Mouse (Mus musculus) cortical plate, adult 2 months (tissue): ENCODE measurements at regions not wholly inside any gene's neighbourhood (a gene's known extent, or its start where the extent isn't known, plus 50 kb on each side); places are given as distances from the start of the nearest gene placed in this dataset.

Source experiments
- CTCF ChIP-seq: fragments of 200-500 bp; IDR thresholded peaks from 2 replicates; pipeline ENCODE4 v1.5.1; 2011; ENCODE audit warnings: mild to moderate bottlenecking, control low read depth, low read length; ENCODE audit not compliant: insufficient read depth; ENCODE audit errors: extremely low read depth
- POLR2A ChIP-seq: fragments of 200-500 bp; IDR thresholded peaks from 2 replicates; pipeline ENCODE4 v1.6.1; 2011; ENCODE audit warnings: mild to moderate bottlenecking, low read length, control low read depth; ENCODE audit not compliant: insufficient read depth; ENCODE audit errors: extremely low read depth

GRCm38 (mm10) chr15:69483096-69483495 lies 2982.4 kb upstream of the Lrrc6 start:
- TF ChIP-seq CTCF (no peak), POLR2A (no peak)
